Mouse (Mus musculus): Measurements from ENCODE around the gene Caskin1. TPM values are rescaled to one million over a fixed set of nuclear protein-coding genes. Genes with fewer than 3 reads are reported as not detected.
A peak's percentile ranks its signal among the peaks of the same experiment; 100 is the strongest.

Caskin1 gene
- polyA plus RNA-seq (2015; fragmentation: Nextera tagmentation; extraction: Ambion mirVana): 1.1 and 1.4 TPM in 2 replicates

GRCm38 (mm10) chr17:24488186-24488661 lies at the start of gene Caskin1:
Caskin1 (plus strand) TSS chr17:24488601.
- H3K27ac ChIP-seq (ENCODE audit: low read length): peak within 1 kb of the TSS; percentile 28; the same call in 1 of the 2 replicates

DNA sequence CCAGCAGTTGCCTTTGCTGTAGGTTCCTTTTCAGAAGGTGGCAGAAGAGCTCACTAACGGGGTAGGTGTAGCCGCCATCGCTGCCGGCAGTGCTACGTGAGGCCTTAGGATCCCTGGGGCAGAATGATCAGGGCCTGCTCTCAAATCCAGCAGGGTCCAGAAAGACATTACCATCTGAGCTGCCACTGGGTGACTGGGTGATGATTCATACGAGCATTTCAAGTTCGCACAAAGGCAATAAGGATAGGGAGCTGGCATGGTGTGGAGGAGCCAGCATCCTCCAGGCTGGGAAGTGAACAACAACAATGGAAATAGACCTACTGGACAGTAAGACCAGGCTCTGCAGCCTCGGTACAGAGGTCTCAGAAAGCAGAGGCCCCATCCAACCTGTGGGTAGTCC lies 48.0 kb upstream of the Caskin1 start:
- peaks cover 29% of the 10 kb centered on the region for H3K36me3 ChIP-seq (ENCODE audit: control insufficient read depth, insufficient read depth, low read length)
- no peaks in the 10 kb centered on the region for H3K27me3 ChIP-seq (replicated peaks; ENCODE audit: control insufficient read depth, insufficient read depth, low read length)
- no peak for ATAC-seq
- H3K27ac ChIP-seq (ENCODE audit: low read length): no peak overlapping the region
- no peaks in the 10 kb centered on the region for H3K4me1 ChIP-seq (ENCODE audit: control insufficient read depth, insufficient read depth, low read length)
- H3K4me3 ChIP-seq (ENCODE audit: low read length): no peak overlapping the region
- no peak overlapping the region for H3K4me2 ChIP-seq (ENCODE audit: low read depth, low read length)
- H3K9me3 ChIP-seq (ENCODE audit: control insufficient read depth, low read length): no peaks in the 10 kb centered on the region
- 87% methylated on average over 8 of the region's 8 CpGs for WGBS
- H3K9ac ChIP-seq (ENCODE audit: low read depth, low read length): no peak overlapping the region

More at GRCm38 (mm10) chr17:24488186-24488661, at the start of gene Caskin1:
- Histone ChIP-seq H3K27me3 (replicated peaks; ENCODE audit: control insufficient read depth, insufficient read depth, low read length) (peaks cover 22% of the 10 kb centered on the region), H3K36me3 (ENCODE audit: control insufficient read depth, insufficient read depth, low read length) (no peaks in the 10 kb centered on the region), H3K9me3 (ENCODE audit: control insufficient read depth, low read length) (no peaks in the 10 kb centered on the region), H3K4me2 (ENCODE audit: low read depth, low read length) (peak within 1 kb of the TSS; percentile 100), H3K9ac (ENCODE audit: low read depth, low read length) (peak within 1 kb of the TSS; percentile 71), H3K4me3 (ENCODE audit: low read length) (peak within 1 kb of the TSS; percentile 71), H3K4me1 (ENCODE audit: control insufficient read depth, insufficient read depth, low read length) (peaks cover 17% of the 10 kb centered on the region)
- WGBS: under 1% methylated on average over 27 of the region's 45 CpGs
- ATAC-seq: peak; percentile 52

DNA sequence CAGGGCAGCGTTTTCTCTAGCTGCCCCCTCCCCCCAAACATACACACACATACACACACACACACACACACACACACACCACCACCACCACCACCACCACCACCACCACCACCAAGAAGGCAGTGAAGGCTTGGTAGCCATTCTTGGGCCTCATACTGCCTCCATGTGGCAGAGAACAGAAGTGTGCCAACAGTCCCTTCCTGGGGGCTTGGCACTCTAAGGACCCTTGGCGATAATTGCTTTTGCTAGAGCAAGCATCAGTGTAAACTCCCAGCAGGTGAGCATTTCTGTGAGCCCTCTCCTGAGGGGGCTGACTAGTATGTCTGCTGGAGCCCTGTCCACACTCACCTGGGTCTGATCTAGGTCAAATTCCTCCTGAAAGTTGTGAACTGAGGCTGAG lies 47.3 kb upstream of the Caskin1 start:
- 33% methylated on average over 2 of the region's 2 CpGs for WGBS
- Histone ChIP-seq H3K4me2 (ENCODE audit: low read depth, low read length) (no peak overlapping the region), H3K9ac (ENCODE audit: low read depth, low read length) (no peak overlapping the region), H3K4me1 (ENCODE audit: control insufficient read depth, insufficient read depth, low read length) (no peaks in the 10 kb centered on the region), H3K36me3 (ENCODE audit: control insufficient read depth, insufficient read depth, low read length) (peaks cover 31% of the 10 kb centered on the region), H3K4me3 (ENCODE audit: low read length) (no peak overlapping the region), H3K27me3 (replicated peaks; ENCODE audit: control insufficient read depth, insufficient read depth, low read length) (no peaks in the 10 kb centered on the region), H3K9me3 (ENCODE audit: control insufficient read depth, low read length) (no peaks in the 10 kb centered on the region), H3K27ac (ENCODE audit: low read length) (no peak overlapping the region)
- no peak for ATAC-seq

GRCm38 (mm10) chr17:24442107-24442506 lies 46.3 kb upstream of the Caskin1 start:
- ATAC-seq: peak; percentile 29
- 80% methylated on average over 14 of the region's 14 CpGs for WGBS
- no peak overlapping the region for H3K4me3 ChIP-seq (ENCODE audit: low read length)
- H3K9me3 ChIP-seq (ENCODE audit: control insufficient read depth, low read length): no peaks in the 10 kb centered on the region
- H3K36me3 ChIP-seq (ENCODE audit: control insufficient read depth, insufficient read depth, low read length): peaks cover 36% of the 10 kb centered on the region
- no peak overlapping the region for H3K4me2 ChIP-seq (ENCODE audit: low read depth, low read length)
- H3K27me3 ChIP-seq (replicated peaks; ENCODE audit: control insufficient read depth, insufficient read depth, low read length): no peaks in the 10 kb centered on the region
- H3K9ac ChIP-seq (ENCODE audit: low read depth, low read length): no peak overlapping the region
- H3K4me1 ChIP-seq (ENCODE audit: control insufficient read depth, insufficient read depth, low read length): no peaks in the 10 kb centered on the region
- no peak overlapping the region for H3K27ac ChIP-seq (ENCODE audit: low read length)

DNA sequence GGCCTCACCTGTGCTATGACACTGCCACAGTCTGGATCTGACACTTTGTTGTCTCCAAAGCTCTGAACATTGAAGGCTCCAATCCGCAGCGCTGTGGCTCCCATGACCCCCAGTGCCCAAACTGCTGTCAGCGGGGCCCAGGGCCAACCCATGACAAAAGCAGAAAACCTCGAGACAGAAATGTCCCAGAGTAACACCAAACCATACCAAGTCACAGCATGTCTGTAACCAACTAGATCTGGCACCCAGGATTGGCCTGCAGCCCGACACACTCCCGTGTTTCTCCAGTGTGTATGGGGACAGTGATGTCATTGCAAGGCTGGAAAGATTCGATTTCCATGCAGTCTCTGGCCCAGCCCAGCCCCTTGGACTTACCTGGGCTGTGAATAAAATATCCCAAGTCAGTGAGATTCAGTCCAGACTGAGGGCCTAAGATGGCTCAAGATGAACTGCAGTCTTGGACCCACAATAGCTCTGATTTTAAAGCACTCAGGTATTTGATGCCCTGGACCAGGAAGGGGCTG lies 45.7 kb upstream of the Caskin1 start, which contains the start of gene Dnase1l2:
Gene Dnase1l2 (minus strand): TSS at position 474 of the 524 bp plus-strand sequence.
- WGBS: 81% methylated on average over 7 of the region's 7 CpGs
- no peak within 1 kb of the TSS for H3K9ac ChIP-seq (ENCODE audit: low read depth, low read length)
- no peaks in the 10 kb centered on the region for H3K9me3 ChIP-seq (ENCODE audit: control insufficient read depth, low read length)
- H3K4me1 ChIP-seq (ENCODE audit: control insufficient read depth, insufficient read depth, low read length): no peaks in the 10 kb centered on the region
- no peak for ATAC-seq
- no peak within 1 kb of the TSS for H3K4me3 ChIP-seq (ENCODE audit: low read length)
- H3K4me2 ChIP-seq (ENCODE audit: low read depth, low read length): no peak within 1 kb of the TSS
- H3K27me3 ChIP-seq (replicated peaks; ENCODE audit: control insufficient read depth, insufficient read depth, low read length): no peaks in the 10 kb centered on the region
- H3K36me3 ChIP-seq (ENCODE audit: control insufficient read depth, insufficient read depth, low read length): peaks cover 37% of the 10 kb centered on the region
- no peak within 1 kb of the TSS for H3K27ac ChIP-seq (ENCODE audit: low read length)

DNA sequence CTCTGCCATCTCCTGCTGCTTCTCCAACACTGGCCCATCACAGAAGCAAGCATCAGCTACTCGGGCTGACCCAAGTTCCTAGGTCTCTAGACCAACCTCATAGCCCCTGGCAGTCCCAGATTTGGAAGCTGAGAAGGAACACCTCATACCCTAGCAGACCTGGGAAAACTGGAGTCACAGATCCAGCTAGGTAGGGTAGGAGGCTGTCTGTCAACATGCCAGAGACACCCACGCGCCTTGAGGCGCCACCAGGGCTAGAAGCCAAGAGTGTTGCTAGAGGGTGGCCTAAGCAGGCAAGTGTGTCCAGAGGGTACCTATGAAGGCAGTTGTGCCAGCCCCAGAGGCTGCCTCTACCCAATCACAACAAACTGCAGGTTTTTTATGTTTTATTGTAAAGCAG lies 45.0 kb upstream of the Caskin1 start:
- Histone ChIP-seq H3K27me3 (replicated peaks; ENCODE audit: control insufficient read depth, insufficient read depth, low read length) (no peaks in the 10 kb centered on the region), H3K4me1 (ENCODE audit: control insufficient read depth, insufficient read depth, low read length) (no peaks in the 10 kb centered on the region), H3K36me3 (ENCODE audit: control insufficient read depth, insufficient read depth, low read length) (peaks cover 37% of the 10 kb centered on the region), H3K9ac (ENCODE audit: low read depth, low read length) (no peak overlapping the region), H3K4me2 (ENCODE audit: low read depth, low read length) (no peak overlapping the region), H3K27ac (ENCODE audit: low read length) (no peak overlapping the region), H3K9me3 (ENCODE audit: control insufficient read depth, low read length) (no peaks in the 10 kb centered on the region), H3K4me3 (ENCODE audit: low read length) (no peak overlapping the region)
- WGBS: 88% methylated on average over 4 of the region's 4 CpGs
- no peak for ATAC-seq

- Histone ChIP-seq H3K27ac (ENCODE audit: low read length) (no peak overlapping the region), H3K27me3 (replicated peaks; ENCODE audit: control insufficient read depth, insufficient read depth, low read length) (no peaks in the 10 kb centered on the region), H3K4me3 (ENCODE audit: low read length) (no peak overlapping the region), H3K36me3 (ENCODE audit: control insufficient read depth, insufficient read depth, low read length) (peaks cover 30% of the 10 kb centered on the region), H3K9ac (ENCODE audit: low read depth, low read length) (no peak overlapping the region), H3K4me2 (ENCODE audit: low read depth, low read length) (no peak overlapping the region), H3K4me1 (ENCODE audit: control insufficient read depth, insufficient read depth, low read length) (no peaks in the 10 kb centered on the region), H3K9me3 (ENCODE audit: control insufficient read depth, low read length) (no peaks in the 10 kb centered on the region)
- ATAC-seq: no peak
- 93% methylated on average over 8 of the region's 8 CpGs for WGBS
Measured at GRCm38 (mm10) chr17:24446590-24446989, 41.8 kb upstream of the Caskin1 start.

GRCm38 (mm10) chr17:24449507-24449906 lies 38.9 kb upstream of the Caskin1 start:
- no peaks in the 10 kb centered on the region for H3K27me3 ChIP-seq (replicated peaks; ENCODE audit: control insufficient read depth, insufficient read depth, low read length)
- H3K9ac ChIP-seq (ENCODE audit: low read depth, low read length): no peak overlapping the region
- no peak for ATAC-seq
- no peaks in the 10 kb centered on the region for H3K9me3 ChIP-seq (ENCODE audit: control insufficient read depth, low read length)
- H3K4me1 ChIP-seq (ENCODE audit: control insufficient read depth, insufficient read depth, low read length): peaks cover 7% of the 10 kb centered on the region; the same call in 1 of the 2 replicates
- no peak overlapping the region for H3K4me2 ChIP-seq (ENCODE audit: low read depth, low read length)
- 88% methylated on average over 6 of the region's 6 CpGs for WGBS
- H3K36me3 ChIP-seq (ENCODE audit: control insufficient read depth, insufficient read depth, low read length): peaks cover 20% of the 10 kb centered on the region
- H3K27ac ChIP-seq (ENCODE audit: low read length): no peak overlapping the region
- H3K4me3 ChIP-seq (ENCODE audit: low read length): no peak overlapping the region

DNA sequence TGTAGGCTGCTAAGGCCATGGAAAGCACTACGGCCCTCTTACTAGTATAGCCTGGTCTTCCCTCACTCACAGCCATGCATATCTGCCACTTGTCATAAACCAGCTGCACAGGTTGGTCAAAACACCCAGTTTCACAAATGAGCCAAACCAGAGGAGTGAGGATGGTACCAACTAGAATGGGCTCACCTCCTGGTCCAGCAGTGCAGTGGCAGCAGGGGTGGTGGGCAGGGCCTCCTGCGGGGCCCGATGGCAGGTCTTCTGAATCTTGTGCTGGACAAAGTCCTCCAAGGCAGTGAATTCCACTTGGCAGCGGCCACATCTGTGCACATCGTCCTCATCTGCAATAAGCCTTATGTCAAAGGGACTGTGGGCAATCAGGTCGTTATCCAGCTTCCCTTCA lies 37.2 kb upstream of the Caskin1 start:
- H3K36me3 ChIP-seq (ENCODE audit: control insufficient read depth, insufficient read depth, low read length): peaks cover 11% of the 10 kb centered on the region
- 90% methylated on average over 6 of the region's 6 CpGs for WGBS
- ATAC-seq: no peak

More for the DNA sequence above, 37.2 kb upstream of the Caskin1 start:
- Histone ChIP-seq H3K27me3 (replicated peaks; ENCODE audit: control insufficient read depth, insufficient read depth, low read length) (no peaks in the 10 kb centered on the region), H3K9ac (ENCODE audit: low read depth, low read length) (no peak overlapping the region), H3K27ac (ENCODE audit: low read length) (no peak overlapping the region), H3K9me3 (ENCODE audit: control insufficient read depth, low read length) (no peaks in the 10 kb centered on the region), H3K4me1 (ENCODE audit: control insufficient read depth, insufficient read depth, low read length) (peaks cover 10% of the 10 kb centered on the region; the same call in 1 of the 2 replicates), H3K4me3 (ENCODE audit: low read length) (no peak overlapping the region), H3K4me2 (ENCODE audit: low read depth, low read length) (no peak overlapping the region)
